Mouse (Mus musculus) adipocyte (in vitro differentiated cells): Measurements from ENCODE around the gene Klk1.
A peak's percentile ranks its signal among the peaks of the same experiment; 100 is the strongest.

ENCODE experiments used
- DNase-seq: peaks from one replicate; pipeline ENCODE4 v3.0.0-alpha.2; 2016; ENCODE audit warnings: low spot score

Gene Klk1

GRCm38 (mm10) chr7:44253023-44253616 lies 28.0 kb downstream of the Klk1 start:
- no peak for DNase-seq

GRCm38 (mm10) chr7:44254930-44255329 lies 29.8 kb downstream of the Klk1 start:
- DNase-seq = no peak

GRCm38 (mm10) chr7:44257278-44257677 lies 32.1 kb downstream of the Klk1 start, which contains the start of gene Acp4:
TSS of gene Acp4 (minus strand) at chr7:44257378.
- no peak for DNase-seq

GRCm38 (mm10) chr7:44260410-44260809 lies 35.2 kb downstream of the Klk1 start:
- DNase-seq = no peak

- no peak for DNase-seq
Measured at GRCm38 (mm10) chr7:44261147-44261546, 36.0 kb downstream of the Klk1 start, which contains the start of gene Gm15517. TSS of gene Gm15517 (plus strand) at chr7:44261447.

GRCm38 (mm10) chr7:44262791-44263643 lies 37.9 kb downstream of the Klk1 start:
- peak; percentile 92 for DNase-seq

GRCm38 (mm10) chr7:44268117-44268516 lies 43.0 kb downstream of the Klk1 start:
- DNase-seq = no peak

GRCm38 (mm10) chr7:44269397-44269796 lies 44.2 kb downstream of the Klk1 start:
- DNase-seq = no peak

- peak; percentile 75 for DNase-seq
Measured at GRCm38 (mm10) chr7:44271309-44271708, 46.1 kb downstream of the Klk1 start.

GRCm38 (mm10) chr7:44272546-44272945 lies 47.4 kb downstream of the Klk1 start:
- no peak for DNase-seq

- DNase-seq = no peak
Measured at GRCm38 (mm10) chr7:44273446-44273845, 48.3 kb downstream of the Klk1 start.

- no peak for DNase-seq
Measured at GRCm38 (mm10) chr7:44274096-44274495, 48.9 kb downstream of the Klk1 start.

GRCm38 (mm10) chr7:44275546-44275945 lies 50.4 kb downstream of the Klk1 start:
- DNase-seq = no peak

- no peak for DNase-seq
Measured at GRCm38 (mm10) chr7:44276461-44277249, 51.5 kb downstream of the Klk1 start.

- DNase-seq = no peak
Measured at GRCm38 (mm10) chr7:44277250-44277622, 52.1 kb downstream of the Klk1 start.
